Mouse (Mus musculus) lung, postnatal 25 days (tissue): ENCODE results near the gene Gpnmb.

ENCODE experiments used
- DNase-seq: peaks from one replicate; pipeline ENCODE4 v3.0.0; 2022; ENCODE audit warnings: low spot score

Gpnmb gene

GRCm38 (mm10) chr6:49031230-49031629 lies 5.1 kb upstream of the Gpnmb start:
- no peak for DNase-seq

GRCm38 (mm10) chr6:49032783-49033182 lies 3.6 kb upstream of the Gpnmb start:
- DNase-seq = no peak

DNA sequence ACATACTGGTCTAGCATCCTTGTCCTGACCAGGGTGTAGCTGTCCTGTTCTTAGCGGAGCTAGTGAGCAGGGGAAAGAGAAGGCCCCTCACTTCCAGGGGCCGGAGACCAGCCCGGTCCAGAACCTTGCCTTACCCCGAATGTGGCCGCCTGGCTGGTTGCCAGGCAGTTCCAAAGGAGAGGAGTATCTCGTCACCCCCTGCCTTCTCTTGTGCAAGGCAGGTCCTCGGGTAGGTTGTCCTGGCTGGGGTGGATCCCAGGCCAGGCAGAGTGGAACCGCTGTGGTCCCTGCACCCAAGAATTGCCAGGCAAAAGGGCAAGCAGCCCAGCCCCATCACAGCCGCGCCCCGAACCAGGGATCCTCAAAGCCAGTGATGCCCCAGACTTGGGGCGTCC lies 919 bp downstream of the Gpnmb start:
- no peak for DNase-seq

DNA sequence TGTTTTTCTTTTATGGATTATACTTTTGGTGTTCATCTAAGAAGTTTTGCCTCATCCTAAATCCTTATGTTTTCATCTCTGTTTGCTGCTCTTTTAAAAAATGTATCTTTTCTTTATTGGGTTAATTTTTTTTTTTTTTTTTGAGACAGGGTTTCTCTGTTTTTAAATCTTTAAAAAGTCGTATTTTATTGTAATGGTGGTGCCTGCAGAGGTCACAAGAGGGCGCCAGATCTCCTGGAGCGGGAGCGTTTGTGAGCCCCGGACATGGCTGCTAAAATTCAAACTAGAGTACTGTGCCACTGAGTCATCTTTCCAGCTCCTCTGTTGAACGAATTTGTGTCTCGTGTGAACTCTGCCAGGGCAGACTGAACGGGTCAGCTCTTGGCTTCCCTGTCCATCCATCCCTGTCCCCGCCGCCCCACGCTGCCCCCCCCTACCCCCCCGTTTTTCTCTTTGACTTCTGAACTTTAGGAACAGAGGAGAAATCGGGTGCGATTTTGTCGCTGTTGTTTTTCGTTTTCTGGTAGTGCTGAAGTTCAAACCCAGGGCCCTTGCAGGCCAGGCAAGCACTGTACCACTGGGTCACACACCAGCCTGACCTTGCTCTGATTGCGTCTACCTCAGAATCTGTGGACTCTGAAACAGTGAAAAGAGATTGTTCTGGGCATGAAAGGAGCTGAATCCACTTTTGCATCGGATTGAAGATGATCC lies 3.3 kb downstream of the Gpnmb start:
- DNase-seq = peak; percentile 35

DNA sequence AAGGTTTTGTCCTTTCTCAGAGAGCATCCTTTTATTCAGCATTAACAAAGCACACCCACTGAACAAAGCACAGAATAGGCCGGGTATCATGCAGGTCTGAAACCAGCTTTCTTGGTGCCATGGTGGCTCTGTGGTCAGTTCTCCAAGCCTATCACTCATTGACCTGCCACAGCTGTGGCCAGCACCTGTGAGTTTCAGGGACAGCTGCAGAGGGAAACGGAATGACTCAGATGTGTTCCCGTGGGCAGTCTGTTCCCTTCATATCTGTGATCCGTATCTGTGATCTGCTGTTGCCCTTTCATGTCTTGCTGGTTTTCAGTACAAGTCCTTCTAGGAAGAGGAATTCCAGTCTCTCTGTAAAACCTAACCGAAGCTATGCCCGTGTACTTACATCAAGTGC lies 10.2 kb downstream of the Gpnmb start:
- no peak for DNase-seq

GRCm38 (mm10) chr6:49046976-49047375 lies 10.6 kb downstream of the Gpnmb start:
- no peak for DNase-seq

DNA sequence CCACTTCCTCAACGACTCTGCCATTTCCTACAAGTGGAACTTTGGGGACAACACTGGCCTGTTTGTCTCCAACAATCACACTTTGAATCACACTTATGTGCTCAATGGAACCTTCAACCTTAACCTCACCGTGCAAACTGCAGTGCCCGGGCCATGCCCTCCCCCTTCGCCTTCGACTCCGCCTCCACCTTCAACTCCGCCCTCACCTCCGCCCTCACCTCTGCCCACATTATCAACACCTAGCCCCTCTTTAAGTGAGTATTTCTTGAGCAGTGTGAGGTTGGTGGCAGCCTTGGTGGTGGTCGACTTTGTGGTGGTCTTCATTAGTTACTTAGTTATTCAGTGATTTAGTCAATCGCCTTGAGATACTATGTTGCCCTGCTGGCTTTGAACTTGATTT lies 11.5 kb downstream of the Gpnmb start:
- no peak for DNase-seq

DNA sequence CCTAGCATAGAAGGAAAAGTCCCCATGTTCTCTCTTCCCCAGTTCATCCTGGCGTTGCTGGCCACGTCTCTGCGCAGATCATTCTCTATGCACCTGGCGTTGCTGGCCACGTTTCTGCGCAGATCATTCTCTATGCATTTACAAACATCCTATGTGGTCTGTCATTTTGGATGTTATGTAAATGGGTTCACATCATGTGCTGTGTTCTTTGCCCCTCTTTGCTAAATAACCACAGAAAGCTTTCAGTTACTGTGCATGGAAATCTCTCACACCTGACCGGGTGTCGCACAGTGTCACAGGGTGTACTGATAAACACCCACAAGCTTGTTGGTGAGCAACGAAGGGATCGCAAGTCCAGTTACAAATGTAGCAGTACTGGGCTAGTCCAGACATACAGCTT lies 12.0 kb downstream of the Gpnmb start:
- no peak for DNase-seq

GRCm38 (mm10) chr6:49050677-49051410 lies 14.5 kb downstream of the Gpnmb start:
- no peak for DNase-seq

DNA sequence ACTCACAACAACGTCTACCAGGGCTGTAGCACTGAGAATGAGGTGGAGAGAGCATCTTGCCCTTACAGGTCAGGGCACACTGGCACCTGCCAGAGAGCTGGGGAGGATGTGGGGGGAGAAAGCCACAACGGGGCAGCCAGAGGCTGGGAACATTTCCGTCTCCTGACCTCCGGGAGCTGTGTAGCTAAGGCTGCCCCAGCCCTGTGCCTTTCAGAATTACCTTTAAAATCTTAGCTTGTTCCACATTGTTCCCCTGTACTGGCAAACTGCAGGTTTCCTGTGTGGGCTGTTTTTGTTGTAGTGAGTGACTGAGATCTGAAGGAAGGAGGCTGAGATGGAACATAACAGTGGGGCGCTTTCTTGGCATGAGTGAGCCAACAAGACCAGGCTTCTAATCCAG lies 15.8 kb downstream of the Gpnmb start:
- no peak for DNase-seq

DNA sequence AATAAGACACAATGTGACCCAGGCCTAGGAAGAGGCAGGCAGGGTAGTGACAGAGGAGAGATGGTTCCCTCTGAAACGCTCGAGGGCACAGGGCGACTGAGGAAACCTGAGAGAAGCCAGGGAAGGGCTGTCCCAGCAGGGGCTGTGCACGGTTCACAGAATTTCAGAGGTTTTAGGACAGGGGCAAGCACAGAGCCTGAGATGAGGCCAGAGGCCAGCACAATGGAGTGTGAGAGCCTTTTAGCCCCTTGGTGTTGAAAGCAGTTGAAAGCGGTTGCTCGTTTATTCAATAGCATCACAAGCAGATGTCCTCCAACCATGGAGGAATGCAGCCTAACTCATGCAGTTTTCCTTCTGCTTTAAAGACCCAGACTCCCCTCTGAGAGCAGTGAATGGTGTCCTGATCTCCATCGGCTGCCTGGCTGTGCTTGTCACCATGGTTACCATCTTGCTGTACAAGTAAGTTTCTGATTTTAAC lies 18.9 kb downstream of the Gpnmb start:
- DNase-seq = no peak

DNA sequence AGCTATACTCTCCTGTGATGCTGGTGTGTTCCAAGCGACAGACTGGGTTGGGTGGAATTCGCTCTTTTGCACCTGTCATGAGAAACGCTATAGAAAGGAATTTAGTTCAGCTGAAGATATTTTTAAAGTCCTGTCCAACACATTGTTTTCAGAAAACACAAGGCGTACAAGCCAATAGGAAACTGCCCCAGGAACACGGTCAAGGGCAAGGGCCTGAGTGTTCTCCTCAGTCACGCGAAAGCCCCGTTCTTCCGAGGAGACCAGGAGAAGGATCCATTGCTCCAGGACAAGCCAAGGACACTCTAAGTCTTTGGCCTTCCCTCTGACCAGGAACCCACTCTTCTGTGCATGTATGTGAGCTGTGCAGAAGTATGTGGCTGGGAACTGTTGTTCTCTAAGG lies 19.7 kb downstream of the Gpnmb start:
- no peak for DNase-seq

- peak; percentile 72 for DNase-seq
These were observed 21.0 kb downstream of the Gpnmb start for GRCm38 (mm10) chr6:49057053-49058021.

DNA sequence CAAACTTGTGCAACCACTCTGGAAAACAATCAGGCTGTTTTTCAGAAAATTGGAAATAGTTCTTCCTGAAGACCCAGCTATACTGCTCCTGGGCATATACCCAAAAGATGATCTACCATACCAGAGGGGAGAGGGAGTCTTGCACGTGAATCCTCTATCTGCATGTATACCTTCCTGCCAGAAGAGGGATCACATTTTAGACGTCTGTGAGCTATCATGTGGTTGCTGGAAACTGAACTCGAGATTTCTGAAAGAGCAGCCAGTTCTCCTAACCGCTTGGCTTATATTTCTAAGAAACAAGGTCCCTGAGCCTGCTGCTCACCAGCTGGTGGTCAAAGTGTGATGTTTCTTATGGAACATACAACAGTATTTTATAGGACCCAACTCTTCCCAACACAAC lies 32.0 kb downstream of the Gpnmb start:
- DNase-seq = no peak

GRCm38 (mm10) chr6:49073304-49074116 lies 37.2 kb downstream of the Gpnmb start, which contains the start of gene Malsu1:
Gene Malsu1 (plus strand): TSS chr6:49073795.
- peak; percentile 96 for DNase-seq

- DNase-seq = no peak
These were observed 37.8 kb downstream of the Gpnmb start for GRCm38 (mm10) chr6:49074117-49074490.

DNA sequence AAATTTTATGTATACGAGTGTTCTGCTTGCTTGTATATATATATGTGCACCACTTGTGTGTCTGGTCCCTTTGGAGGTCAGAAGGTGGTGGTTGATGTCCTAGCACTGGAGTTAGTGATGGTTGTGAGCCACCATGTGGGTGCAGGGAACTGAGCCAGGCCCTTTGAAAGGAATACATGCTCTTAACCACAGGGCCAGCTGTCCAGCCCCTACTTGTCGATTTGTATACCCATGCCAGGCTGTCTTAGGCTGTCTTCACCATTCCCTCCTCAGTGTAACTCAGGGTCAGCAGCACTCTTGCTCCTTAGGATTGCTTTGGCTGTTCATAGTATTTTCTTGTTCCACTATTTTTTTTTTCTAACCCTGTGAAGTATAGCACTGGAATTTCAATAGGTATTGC lies 41.5 kb downstream of the Gpnmb start:
- DNase-seq = no peak

DNA sequence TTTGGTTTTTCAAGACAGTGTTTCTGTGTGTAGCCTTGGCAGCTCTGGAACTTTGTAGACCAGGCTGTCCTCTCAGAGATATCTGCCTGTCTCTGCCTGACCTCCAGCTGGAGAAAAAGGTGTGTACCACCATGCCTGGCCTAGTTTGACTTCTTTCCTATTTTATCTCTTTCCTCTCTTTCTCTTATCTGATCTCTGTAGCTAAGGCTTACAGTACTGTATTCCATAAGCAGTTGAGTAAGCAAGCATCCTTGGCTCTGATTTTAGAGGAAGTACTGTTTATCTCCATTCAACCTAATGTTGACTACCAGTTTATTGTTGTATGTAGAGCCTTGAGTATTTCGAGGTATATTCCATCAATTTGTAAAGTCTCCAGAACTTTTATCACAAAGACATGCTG lies 43.0 kb downstream of the Gpnmb start:
- DNase-seq = no peak

- no peak for DNase-seq
These were observed 46.7 kb downstream of the Gpnmb start for GRCm38 (mm10) chr6:49083008-49083407.

- no peak for DNase-seq
These were observed 58.6 kb downstream of the Gpnmb start for GRCm38 (mm10) chr6:49094968-49095367.

DNA sequence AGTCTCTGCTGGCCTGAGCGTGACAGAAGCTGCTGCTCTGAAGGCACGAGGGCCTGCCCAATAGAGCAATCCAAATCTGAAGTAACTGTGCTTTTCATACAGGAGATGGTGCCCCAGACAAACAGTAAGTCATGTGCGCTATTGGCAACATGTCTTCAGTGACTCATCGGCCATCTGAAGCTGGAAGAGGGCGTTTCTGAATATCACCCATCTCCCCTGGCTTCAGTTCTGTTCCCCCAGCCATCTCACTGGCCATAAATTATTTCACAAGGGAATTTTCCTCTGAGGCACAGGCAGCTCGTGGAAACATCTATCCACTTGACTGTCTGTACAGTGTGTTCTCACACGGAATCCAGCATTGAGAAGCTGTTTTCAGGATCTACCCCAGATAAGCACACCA lies 60.1 kb downstream of the Gpnmb start:
- DNase-seq = peak; percentile 61
